Mouse (Mus musculus) brown adipose tissue, adult 24 weeks (tissue): Measurements from ENCODE around the gene Dlat. TPM values are rescaled to one million over a fixed set of nuclear protein-coding genes. Genes with fewer than 3 reads are reported as not detected.

Experiments
- H3K27ac ChIP-seq: fragments of 200-500 bp; replicated peaks from 2 replicates; pipeline ENCODE4 v1.5.1; 2012; ENCODE audit warnings: low read depth, mild to moderate bottlenecking, low read length
- H3K4me1 ChIP-seq: fragments of 200-500 bp; 2 replicates; pipeline ENCODE4 v1.6.1; 2012; ENCODE audit warnings: low read length, mixed read lengths; ENCODE audit not compliant: control insufficient read depth, insufficient read depth, insufficient read length
- H3K4me3 ChIP-seq: fragments of 200-500 bp; 2 replicates; pipeline ENCODE4 v1.5.1; 2012; ENCODE audit warnings: low read depth, mild to moderate bottlenecking, low read length, moderate library complexity; ENCODE audit not compliant: insufficient read depth
- polyA plus RNA-seq: library from polyadenylated mRNA; stranded (reverse); fragments of >200 nt; gene quantifications from 2 replicates; pipeline ENCODE4 v1.2.4, GENCODE M21; 2012; ENCODE audit not compliant: missing spikeins, insufficient read depth, insufficient read length

The Dlat gene
- polyA plus RNA-seq, 1 experiment = 497 TPM

GRCm38 (mm10) chr9:50617794-50618330, 41.7 kb downstream of the Dlat start:
- H3K4me1 ChIP-seq = peaks cover 2% of the 10 kb centered on the region
- no peak overlapping the region for H3K4me3 ChIP-seq
- H3K27ac ChIP-seq = no peak overlapping the region

DNA sequence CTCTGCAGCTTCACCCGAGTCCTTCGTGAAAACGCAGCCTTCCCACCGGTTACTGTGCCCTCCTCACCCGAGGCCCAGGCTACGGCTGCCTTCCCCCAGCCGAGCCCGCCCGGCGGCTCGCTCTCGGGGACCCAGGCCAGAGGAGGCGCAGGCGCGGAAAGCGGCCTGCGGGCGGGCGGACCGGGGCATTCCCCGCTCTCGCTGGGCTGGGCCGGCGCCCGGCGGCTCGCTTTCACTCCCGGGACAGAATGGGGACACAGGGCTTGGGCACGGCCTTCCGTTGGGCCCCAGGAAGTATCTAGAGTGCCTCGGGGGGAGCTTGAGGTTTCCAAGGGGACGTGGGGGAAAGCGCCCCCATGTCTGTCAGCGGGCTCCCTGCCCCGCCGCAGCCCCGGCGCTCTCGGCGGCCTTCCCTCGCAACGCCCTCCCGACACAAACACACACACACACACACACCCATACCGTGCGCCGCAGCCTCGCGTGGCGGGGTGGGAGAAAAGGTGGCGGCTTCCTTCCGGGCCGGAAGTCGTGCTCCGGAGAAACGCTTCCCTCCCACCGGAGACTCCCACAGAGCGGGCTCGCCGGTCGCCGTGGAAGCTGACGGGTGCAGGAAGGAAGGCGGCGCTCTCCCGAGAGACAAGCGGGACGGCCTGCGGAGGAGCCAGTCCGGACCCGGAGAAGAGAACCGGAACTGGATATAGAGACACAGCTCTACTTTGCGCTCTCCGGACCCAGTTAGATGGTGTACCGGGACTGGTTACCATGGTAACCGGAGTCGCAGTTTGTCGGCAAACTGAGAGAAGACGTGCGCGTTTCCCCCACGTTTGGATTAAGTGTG, 42.6 kb downstream of the Dlat start, which contains the start of the genes Pih1d2 and Nkapd1:
Gene Pih1d2 (plus strand): TSS at position 556 of the 838 bp plus-strand sequence.
Gene Nkapd1 (minus strand): TSS at position 699 of the 838 bp plus-strand sequence.
- peak within 1 kb of the TSS; percentile 86 for H3K4me3 ChIP-seq
- peaks cover 2% of the 10 kb centered on the region for H3K4me1 ChIP-seq

GRCm38 (mm10) chr9:50616161-50616560, 43.4 kb downstream of the Dlat start:
- peak overlapping the region; percentile 86 for H3K4me3 ChIP-seq
- no peak overlapping the region for H3K27ac ChIP-seq
- H3K4me1 ChIP-seq = peaks cover 2% of the 10 kb centered on the region

More for the DNA sequence above, 42.6 kb downstream of the Dlat start, which contains the start of the genes Pih1d2 and Nkapd1:
- peak within 1 kb of the TSS; percentile 85 for H3K27ac ChIP-seq

DNA sequence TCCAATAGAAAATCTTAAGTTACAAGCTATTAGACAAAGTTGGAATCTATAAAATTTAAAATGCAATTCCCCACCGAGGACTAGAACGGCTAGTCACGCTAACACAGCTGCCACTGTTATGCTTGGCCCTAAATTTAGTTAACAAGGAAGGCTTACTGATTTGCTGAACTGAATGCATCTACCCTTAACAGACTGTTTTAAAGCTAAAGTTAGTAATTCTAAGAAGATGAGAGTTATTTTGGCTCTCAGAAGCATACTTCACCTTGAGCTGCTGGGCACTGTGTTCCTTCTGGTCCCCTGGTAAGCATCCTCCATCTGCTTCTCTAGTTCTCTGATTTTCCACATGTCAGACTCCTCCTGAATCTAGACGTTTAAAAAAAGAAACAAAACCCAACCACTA, 47.5 kb downstream of the Dlat start:
- peaks cover 2% of the 10 kb centered on the region for H3K4me1 ChIP-seq
- no peak overlapping the region for H3K27ac ChIP-seq
- H3K4me3 ChIP-seq = no peak overlapping the region

DNA sequence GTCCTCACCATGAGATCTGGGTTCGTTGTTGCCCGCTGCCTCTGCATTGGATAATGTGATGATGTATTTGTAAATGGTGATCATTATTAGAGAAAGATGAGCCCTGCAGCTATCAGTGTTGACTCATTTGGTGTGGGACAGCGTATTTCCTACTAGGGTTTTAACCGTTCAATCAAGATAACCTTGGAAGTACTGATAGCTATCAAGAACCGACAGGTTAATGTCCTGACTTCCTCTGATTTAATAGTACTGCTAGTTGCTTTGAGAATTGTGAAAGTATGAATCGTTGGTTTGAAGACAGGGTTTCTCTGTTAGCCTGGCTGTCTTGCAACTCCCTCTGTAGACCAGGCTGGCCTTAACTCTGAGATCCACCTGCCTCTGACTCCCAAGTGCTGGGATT, 55.2 kb downstream of the Dlat start:
- Histone ChIP-seq H3K27ac (peak overlapping the region; percentile 51), H3K4me3 (peak overlapping the region; percentile 83), H3K4me1 (no peaks in the 10 kb centered on the region)

- peak overlapping the region; percentile 83 for H3K4me3 ChIP-seq
- H3K27ac ChIP-seq = peak overlapping the region; percentile 51
- H3K4me1 ChIP-seq = no peaks in the 10 kb centered on the region
Measured at GRCm38 (mm10) chr9:50603998-50604324, 55.6 kb downstream of the Dlat start.

DNA sequence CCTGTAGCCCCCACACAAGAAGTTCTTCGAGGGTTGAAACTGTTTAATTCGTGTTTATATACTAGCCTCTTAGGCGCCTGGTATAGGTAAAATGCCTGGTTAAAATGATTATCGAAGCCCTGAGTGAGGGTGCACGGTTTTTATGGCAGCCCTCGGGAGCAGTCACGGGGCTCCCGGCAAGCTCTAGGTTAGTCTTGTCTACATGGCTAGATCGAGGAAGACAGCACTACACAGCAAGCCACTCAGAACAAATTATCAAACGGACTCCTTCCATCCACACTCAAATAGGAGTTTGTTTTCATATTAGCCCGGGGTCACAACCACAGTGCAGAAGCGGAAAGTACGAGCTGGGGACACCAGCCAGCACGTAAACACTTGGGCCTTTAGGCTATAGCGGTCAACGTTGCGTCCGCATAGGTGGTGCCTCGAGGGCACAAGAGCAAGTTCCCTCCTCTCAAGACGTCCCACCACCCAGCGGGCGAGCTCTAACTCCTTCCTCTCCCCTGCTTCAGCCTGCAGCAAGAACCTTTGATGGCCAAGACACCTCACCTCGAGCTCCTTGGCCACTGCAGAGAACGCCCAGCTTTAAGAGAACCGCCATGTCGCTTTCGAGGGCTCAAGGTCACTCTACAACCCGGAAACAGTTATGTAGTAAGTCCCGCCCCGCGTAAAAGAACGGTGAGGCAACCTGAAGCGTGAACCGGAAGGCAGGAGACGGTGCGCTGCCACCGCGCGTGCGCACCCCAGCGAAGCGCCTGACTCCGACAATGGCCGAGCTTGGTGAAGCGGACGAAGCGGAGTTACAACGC, 56.2 kb downstream of the Dlat start, which contains the start of the genes Sdhd and Timm8b:
Gene Sdhd (minus strand): TSS at position 624 of the 809 bp plus-strand sequence.
Gene Timm8b (plus strand): TSS at position 722 of the 809 bp plus-strand sequence.
- peak within 1 kb of the TSS; percentile 83 for H3K4me3 ChIP-seq
- peak within 1 kb of the TSS; percentile 95 for H3K27ac ChIP-seq
- H3K4me1 ChIP-seq = no peaks in the 10 kb centered on the region

DNA sequence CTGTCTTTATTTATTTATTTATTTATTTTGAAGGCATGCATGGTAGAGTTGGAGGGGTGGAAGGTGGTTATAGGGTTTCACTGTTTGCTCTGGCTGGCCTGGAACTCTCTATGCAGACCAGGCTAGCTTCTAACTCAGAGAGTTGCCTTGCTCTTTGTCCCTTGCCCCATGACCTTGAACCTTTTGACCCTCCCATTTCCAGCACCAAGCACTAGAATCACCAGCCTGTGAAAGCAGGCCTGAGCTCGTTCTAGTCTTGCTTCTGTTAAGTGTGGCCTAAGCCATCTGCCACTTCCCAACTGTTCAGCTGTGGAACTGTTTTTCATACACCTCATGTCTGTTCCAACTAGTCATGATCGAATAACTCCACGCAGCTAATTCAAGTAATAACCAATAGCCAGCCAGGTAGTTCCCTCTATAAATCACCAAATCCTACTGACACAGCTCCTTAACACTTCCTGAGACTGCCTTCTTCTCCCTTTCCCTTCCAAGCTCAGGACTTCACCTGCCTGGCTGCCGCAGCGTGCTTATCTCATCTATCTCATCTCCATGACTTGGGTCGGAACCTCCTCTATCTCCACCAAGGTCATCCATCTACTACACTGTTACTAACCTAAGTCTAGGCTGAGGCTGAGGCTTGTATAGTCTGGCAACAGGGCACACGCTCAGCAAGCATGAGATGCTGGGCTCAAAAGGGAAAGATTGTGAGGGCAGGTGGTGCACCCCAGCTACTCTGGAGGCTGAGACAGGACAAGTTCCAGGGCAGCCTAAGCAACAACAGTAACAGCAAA, 57.3 kb downstream of the Dlat start:
- Histone ChIP-seq H3K27ac (peak overlapping the region; percentile 95), H3K4me3 (peak overlapping the region; percentile 83), H3K4me1 (no peaks in the 10 kb centered on the region)

DNA sequence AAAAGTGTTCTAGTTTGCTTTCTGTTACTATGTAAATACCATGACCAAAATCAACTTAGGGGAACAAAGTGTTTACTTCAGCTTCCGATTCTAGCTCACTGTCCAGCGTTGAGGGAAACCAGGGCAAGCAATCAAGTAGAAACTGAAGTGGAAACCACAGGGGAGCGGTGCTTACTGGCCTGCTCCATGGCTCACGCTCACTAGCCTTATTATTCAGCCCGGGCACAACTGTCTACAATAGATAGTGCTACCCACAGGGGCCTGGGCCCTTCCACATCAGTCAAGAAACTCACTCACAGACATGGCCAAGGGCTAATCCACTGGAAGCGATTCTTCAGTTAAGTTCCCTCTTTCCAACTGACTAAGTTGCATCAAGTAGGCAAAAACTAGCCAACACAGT, 58.0 kb downstream of the Dlat start:
- Histone ChIP-seq H3K4me3 (peak overlapping the region; percentile 48), H3K27ac (no peak overlapping the region)

DNA sequence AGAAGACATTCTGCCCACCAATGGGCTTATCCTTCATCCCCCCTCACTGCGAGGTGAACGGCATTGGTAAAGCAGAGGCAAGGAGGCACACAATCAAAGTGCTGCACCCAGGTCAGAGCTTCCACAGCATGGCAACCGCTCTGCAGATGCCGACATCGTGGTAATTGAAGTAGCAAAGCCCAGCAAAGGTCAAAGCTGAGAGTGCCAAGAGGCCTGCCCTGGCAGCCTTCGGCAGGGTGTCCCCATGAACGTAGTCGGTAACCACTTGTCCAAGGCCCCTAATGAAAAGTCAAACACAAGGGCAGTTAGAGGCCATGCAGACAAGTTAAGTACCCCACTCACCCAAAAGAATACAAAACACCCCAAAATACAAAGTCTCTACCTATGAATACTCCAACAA, 62.6 kb downstream of the Dlat start:
- Histone ChIP-seq H3K4me3 (no peak overlapping the region), H3K4me1 (no peaks in the 10 kb centered on the region), H3K27ac (no peak overlapping the region)

More for the DNA sequence above, 58.0 kb downstream of the Dlat start:
- H3K4me1 ChIP-seq = no peaks in the 10 kb centered on the region

DNA sequence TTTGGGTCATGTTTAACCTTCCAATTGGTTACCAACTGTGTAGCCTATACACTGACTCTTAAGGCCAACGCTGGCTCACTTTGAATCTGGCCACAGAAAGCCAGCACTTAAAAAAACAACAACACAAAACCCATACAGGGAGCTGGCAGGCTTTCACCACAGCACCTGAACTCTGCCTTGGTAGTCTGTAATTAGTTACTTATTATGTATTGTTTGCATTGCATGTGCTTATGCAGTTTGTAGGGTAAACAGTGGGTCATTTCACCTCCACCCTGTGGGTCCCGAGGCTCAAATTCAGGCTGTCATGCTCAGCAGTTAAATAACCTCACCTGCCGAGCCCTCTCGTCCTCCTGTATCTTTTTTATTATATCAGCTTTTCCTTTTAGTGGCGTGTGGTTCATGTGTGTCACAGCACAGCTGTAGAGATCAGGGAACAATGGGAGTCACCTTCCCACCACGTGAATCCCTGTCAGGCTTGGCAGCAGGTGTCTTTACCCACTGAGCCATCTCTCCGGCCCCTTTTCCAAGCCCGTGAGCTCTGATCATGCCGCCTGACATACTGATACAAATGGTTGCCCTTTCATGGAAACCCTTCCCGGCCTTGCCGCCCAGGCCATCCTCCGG, 64.7 kb downstream of the Dlat start:
- no peak overlapping the region for H3K27ac ChIP-seq
- H3K4me3 ChIP-seq = no peak overlapping the region
- H3K4me1 ChIP-seq = no peaks in the 10 kb centered on the region

DNA sequence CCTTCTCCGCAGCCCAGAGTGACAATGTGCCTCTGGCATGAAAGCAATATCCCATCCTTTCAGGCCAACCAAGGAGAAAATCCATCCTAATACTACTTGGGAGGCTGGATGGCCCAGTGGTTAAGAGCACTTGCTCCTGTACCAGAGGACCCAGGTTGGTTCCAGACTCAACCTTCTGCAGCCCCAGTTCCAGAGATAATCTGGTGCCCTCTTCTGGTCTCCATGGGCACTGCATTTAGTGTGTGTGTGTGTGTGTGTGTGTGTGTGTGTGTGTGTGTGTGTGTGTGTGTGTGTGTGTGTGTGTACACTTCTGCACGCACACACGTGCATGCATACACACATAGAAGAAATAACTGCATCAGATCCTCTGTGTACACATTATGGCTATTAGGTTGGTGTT, 66.0 kb downstream of the Dlat start:
- Histone ChIP-seq H3K27ac (no peak overlapping the region), H3K4me3 (no peak overlapping the region), H3K4me1 (no peaks in the 10 kb centered on the region)

GRCm38 (mm10) chr9:50592955-50593354, 66.6 kb downstream of the Dlat start:
- Histone ChIP-seq H3K27ac (no peak overlapping the region), H3K4me3 (no peak overlapping the region)

GRCm38 (mm10) chr9:50590856-50591518, 68.6 kb downstream of the Dlat start:
- Histone ChIP-seq H3K27ac (no peak overlapping the region; the same call in 1 of the 2 replicates), H3K4me3 (no peak overlapping the region), H3K4me1 (no peaks in the 10 kb centered on the region)

More at GRCm38 (mm10) chr9:50592955-50593354, 66.6 kb downstream of the Dlat start:
- H3K4me1 ChIP-seq = no peaks in the 10 kb centered on the region
